Mouse (Mus musculus) E14TG2a.4 (cell line): Measurements from ENCODE around the gene Zbtb9.

Source experiments
- CTCF ChIP-seq: conservative IDR thresholded peaks from 2 replicates; pipeline ENCODE4 v1.5.1; 2014; ENCODE audit warnings: low read length
- POU5F1 ChIP-seq: IDR thresholded peaks from 2 replicates; pipeline ENCODE4 v1.6.1; 2014; ENCODE audit warnings: low read length, borderline replicate concordance

DNA sequence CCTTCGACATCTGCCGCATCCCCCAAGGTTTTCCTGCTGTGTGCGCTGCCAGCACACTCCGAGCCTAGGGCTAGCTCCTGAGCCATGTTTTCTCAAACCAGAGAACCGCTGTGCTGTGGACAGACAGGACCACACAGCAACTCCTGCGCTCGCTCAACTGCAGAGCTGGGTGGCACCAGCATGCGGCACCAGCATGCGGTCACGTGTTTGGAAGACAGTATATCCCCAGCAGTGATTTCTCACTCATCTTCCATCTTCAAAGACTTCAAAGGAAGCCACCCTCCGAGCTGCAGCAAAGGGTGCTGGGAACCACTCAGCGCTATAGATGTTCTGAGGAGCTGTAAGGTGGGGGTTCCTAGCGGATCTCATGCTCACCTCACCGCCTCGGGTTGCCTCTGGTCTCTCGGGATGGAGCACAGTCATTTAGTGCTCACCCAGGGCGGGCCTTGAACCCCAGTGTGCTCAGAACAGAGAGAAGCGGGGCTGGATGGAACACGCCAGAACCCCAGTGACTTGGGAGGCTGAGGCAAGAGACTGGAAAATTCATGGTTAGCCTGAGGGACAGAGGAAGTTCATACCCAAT lies 32.0 kb downstream of the Zbtb9 start:
- TF ChIP-seq CTCF (no peak), POU5F1 (no peak)
